Mouse (Mus musculus) lung, postnatal 0 days (tissue): Measurements from ENCODE around the gene Tle4. TPM values are rescaled to one million over a fixed set of nuclear protein-coding genes. Genes with fewer than 3 reads are reported as not detected.

Experiments
- ATAC-seq: fragments of 200-750 bp; cut with Nextera tagmentation; 2 replicates; pipeline ENCODE4 v1.8.0; 2017; ENCODE audit warnings: moderate library complexity
- DNase-seq: peaks from one replicate; pipeline ENCODE4 v3.0.0-alpha.2; 2016; ENCODE audit warnings: low spot score
- H3K27ac ChIP-seq: fragments of 300-500 bp; sonication (generic); 2 replicates; pipeline ENCODE4 v1.5.1; 2014; ENCODE audit warnings: antibody characterized with exemption, mild to moderate bottlenecking, low read length, mixed read lengths
- H3K27me3 ChIP-seq: fragments of 300-500 bp; sonication (generic); replicated peaks from 2 replicates; pipeline ENCODE4 v1.6.1; 2014; ENCODE audit warnings: low read length, mixed read lengths; ENCODE audit not compliant: insufficient read depth
- H3K36me3 ChIP-seq: fragments of 300-500 bp; sonication (generic); 2 replicates; pipeline ENCODE4 v1.6.1; 2014; ENCODE audit warnings: low read length, mixed read lengths; ENCODE audit not compliant: insufficient read depth
- H3K4me1 ChIP-seq: fragments of 300-500 bp; sonication (generic); 2 replicates; pipeline ENCODE4 v1.6.1; 2014; ENCODE audit warnings: antibody characterized with exemption, low read depth, low read length, mixed read lengths; ENCODE audit not compliant: insufficient read depth
- H3K4me2 ChIP-seq: fragments of 300-500 bp; sonication (generic); replicated peaks from 2 replicates; pipeline ENCODE4 v1.6.1; 2014; ENCODE audit warnings: low read depth, mild to moderate bottlenecking, low read length, moderate library complexity, mixed read lengths
- H3K4me3 ChIP-seq: fragments of 300-500 bp; sonication (generic); 2 replicates; pipeline ENCODE4 v1.5.1; 2014; ENCODE audit warnings: low read depth, low read length
- H3K9ac ChIP-seq: fragments of 300-500 bp; sonication (generic); replicated peaks from 2 replicates; pipeline ENCODE4 v1.6.1; 2014; ENCODE audit warnings: low read depth, mild to moderate bottlenecking
- H3K9me3 ChIP-seq: fragments of 300-500 bp; sonication (generic); 2 replicates; pipeline ENCODE4 v1.6.1; 2016; ENCODE audit warnings: low read length, mixed read lengths
- CTCF ChIP-seq: IDR thresholded peaks from 2 replicates; pipeline ENCODE4 v1.5.1; 2016; ENCODE audit warnings: antibody characterized with exemption, mild to moderate bottlenecking
- EP300 ChIP-seq: IDR thresholded peaks from 2 replicates; pipeline ENCODE4 v1.6.1; 2016; ENCODE audit warnings: antibody characterized with exemption, mild to moderate bottlenecking, control low read depth
- WGBS: fragments of 180-500 bp; shearing (Covaris S2); extraction: QIAGEN DNeasy Blood & Tissue Kit; methylation state at CpG from one replicate; pipeline ENCODE4 v1.1.7; 2014; 5-methylcytosine and 5-hydroxymethylcytosine counted together
- polyA plus RNA-seq: library from polyadenylated mRNA; unstranded; fragments of >200 nt; fragmentation: Nextera tagmentation; extraction: Ambion mirVana; gene quantifications from 2 replicates; pipeline ENCODE4 v1.2.1, GENCODE M21; 2015

Gene Tle4
- polyA plus RNA-seq, 1 experiment from 2014 or later, result 12.1 TPM

GRCm38 (mm10) chr19:14594537-14594936 lies 3.3 kb downstream of the Tle4 start:
- Histone ChIP-seq H3K27ac (no peak overlapping the region), H3K4me3 (no peak overlapping the region), H3K27me3 (no peaks in the 10 kb centered on the region), H3K36me3 (peaks cover 12% of the 10 kb centered on the region), H3K4me1 (peaks cover 4% of the 10 kb centered on the region), H3K4me2 (peak overlapping the region; percentile 63; the same call in 1 of the 2 replicates), H3K9ac (no peak overlapping the region), H3K9me3 (no peaks in the 10 kb centered on the region)
- DNase-seq (no peak), ATAC-seq (no peak)
- 63% methylated on average over 3 of the region's 3 CpGs for WGBS
- TF ChIP-seq CTCF (no peak), EP300 (no peak)

GRCm38 (mm10) chr19:14591809-14592535 lies 5.9 kb downstream of the Tle4 start:
- H3K9ac ChIP-seq, result no peak overlapping the region
- H3K4me1 ChIP-seq, result peaks cover 4% of the 10 kb centered on the region; the same call in 1 of the 2 replicates
- H3K4me2 ChIP-seq, result no peak overlapping the region
- H3K4me3 ChIP-seq, result no peak overlapping the region
- TF ChIP-seq EP300 (no peak), CTCF (no peak)
- ATAC-seq, result no peak
- WGBS, result 92% methylated on average over 10 of the region's 10 CpGs
- no peak overlapping the region for H3K27ac ChIP-seq
- H3K9me3 ChIP-seq, result no peaks in the 10 kb centered on the region
- peaks cover 12% of the 10 kb centered on the region for H3K36me3 ChIP-seq
- DNase-seq, result no peak
- H3K27me3 ChIP-seq, result no peaks in the 10 kb centered on the region

- ATAC-seq, result no peak
- TF ChIP-seq EP300 (no peak), CTCF (no peak)
- Histone ChIP-seq H3K36me3 (peaks cover 12% of the 10 kb centered on the region), H3K9ac (no peak overlapping the region), H3K4me2 (no peak overlapping the region), H3K4me3 (no peak overlapping the region), H3K9me3 (no peaks in the 10 kb centered on the region), H3K27ac (no peak overlapping the region), H3K4me1 (peaks cover 4% of the 10 kb centered on the region; the same call in 1 of the 2 replicates), H3K27me3 (no peaks in the 10 kb centered on the region)
- WGBS, result 82% methylated on average over 7 of the region's 7 CpGs
- no peak for DNase-seq
Measured at GRCm38 (mm10) chr19:14590154-14590553, 7.7 kb downstream of the Tle4 start.

GRCm38 (mm10) chr19:14588221-14589123 lies 9.4 kb downstream of the Tle4 start:
- no peak overlapping the region for H3K9ac ChIP-seq
- no peaks in the 10 kb centered on the region for H3K27me3 ChIP-seq
- ATAC-seq (peak; percentile 12; the same call in 1 of the 2 replicates), DNase-seq (no peak)
- H3K9me3 ChIP-seq, result no peaks in the 10 kb centered on the region
- no peak overlapping the region for H3K4me2 ChIP-seq
- H3K4me3 ChIP-seq, result no peak overlapping the region
- peaks cover 4% of the 10 kb centered on the region; the same call in 1 of the 2 replicates for H3K4me1 ChIP-seq
- 24% methylated on average over 3 of the region's 3 CpGs for WGBS
- H3K27ac ChIP-seq, result no peak overlapping the region
- peaks cover 12% of the 10 kb centered on the region for H3K36me3 ChIP-seq
- TF ChIP-seq EP300 (no peak), CTCF (no peak)

GRCm38 (mm10) chr19:14586171-14586570 lies 11.7 kb downstream of the Tle4 start:
- WGBS, result 57% methylated on average over 3 of the region's 3 CpGs
- Histone ChIP-seq H3K4me2 (no peak overlapping the region), H3K27me3 (no peaks in the 10 kb centered on the region), H3K36me3 (peaks cover 5% of the 10 kb centered on the region; the same call in 1 of the 2 replicates), H3K9me3 (no peaks in the 10 kb centered on the region), H3K27ac (peak overlapping the region; percentile 15; the same call in 1 of the 2 replicates), H3K4me1 (peaks cover 4% of the 10 kb centered on the region; the same call in 1 of the 2 replicates), H3K9ac (no peak overlapping the region), H3K4me3 (no peak overlapping the region)
- peak; percentile 69 for ATAC-seq
- peak; percentile 46 for DNase-seq
- TF ChIP-seq EP300 (no peak), CTCF (no peak)

- ATAC-seq (peak; percentile 9; the same call in 1 of the 2 replicates), DNase-seq (no peak)
- H3K4me3 ChIP-seq, result no peak overlapping the region
- WGBS, result 58% methylated on average over 4 of the region's 4 CpGs
- H3K4me1 ChIP-seq, result peaks cover 4% of the 10 kb centered on the region; the same call in 1 of the 2 replicates
- TF ChIP-seq CTCF (no peak), EP300 (no peak)
- H3K9ac ChIP-seq, result no peak overlapping the region
- no peak overlapping the region for H3K4me2 ChIP-seq
- peak overlapping the region; percentile 15; the same call in 1 of the 2 replicates for H3K27ac ChIP-seq
- H3K27me3 ChIP-seq, result no peaks in the 10 kb centered on the region
- H3K36me3 ChIP-seq, result peaks cover 5% of the 10 kb centered on the region; the same call in 1 of the 2 replicates
- no peaks in the 10 kb centered on the region for H3K9me3 ChIP-seq
Measured at GRCm38 (mm10) chr19:14585731-14586130, 12.1 kb downstream of the Tle4 start.
